Mouse (Mus musculus): ENCODE data around the gene Mcur1. TPM values are rescaled to one million over a fixed set of nuclear protein-coding genes. Genes with fewer than 3 reads are reported as not detected.

Gene Mcur1
- 12.8 and 14.9 TPM in 2 replicates for polyA plus RNA-seq (2014; fragmentation: Nextera tagmentation; extraction: Ambion mirVana)

- WGBS: 0% methylated on average over 72 of the region's 100 CpGs
- peak within 1 kb of the TSS; percentile 82 for H3K9ac ChIP-seq (replicated peaks; ENCODE audit: low read length)
- H3K36me3 ChIP-seq (replicated peaks; ENCODE audit: control insufficient read depth, insufficient read depth, low read depth, low read length): no peaks in the 10 kb centered on the region
- H3K27ac ChIP-seq (replicated peaks; ENCODE audit: low read depth, low read length): peak within 1 kb of the TSS; percentile 70
- H3K9me3 ChIP-seq (replicated peaks; ENCODE audit: control insufficient read depth, low read length): no peaks in the 10 kb centered on the region
- H3K4me1 ChIP-seq (ENCODE audit: control insufficient read depth, insufficient read depth, low read length): no peaks in the 10 kb centered on the region
- peak; percentile 95 for ATAC-seq (replicated peaks; ENCODE audit: insufficient number of reproducible peaks, low FRiP score, low TSS enrichment, low read depth)
- H3K4me3 ChIP-seq (ENCODE audit: low read depth, low read length): peak within 1 kb of the TSS; percentile 45
- DNase-seq (ENCODE audit: low spot score): peak; percentile 93
- H3K27me3 ChIP-seq (ENCODE audit: control insufficient read depth, insufficient read depth, low read length): 0 out of 2 replicates have a peak, but pooled peaks cover 3% of the 10 kb centered on the region
- H3K4me2 ChIP-seq (ENCODE audit: low read depth, low read length): peak within 1 kb of the TSS; percentile 68
Observed at GRCm38 (mm10) chr13:43559711-43560457, at the start of gene Mcur1. Mcur1 (minus strand) TSS chr13:43560191.

- no peaks in the 10 kb centered on the region for H3K4me1 ChIP-seq (ENCODE audit: control insufficient read depth, insufficient read depth, low read length)
- H3K27ac ChIP-seq (replicated peaks; ENCODE audit: low read depth, low read length): no peak overlapping the region
- 72% methylated on average over 6 of the region's 6 CpGs for WGBS
- DNase-seq (ENCODE audit: low spot score): no peak
- no peak overlapping the region for H3K9ac ChIP-seq (replicated peaks; ENCODE audit: low read length)
- H3K4me2 ChIP-seq (ENCODE audit: low read depth, low read length): no peak overlapping the region
- no peak overlapping the region for H3K4me3 ChIP-seq (ENCODE audit: low read depth, low read length)
- H3K27me3 ChIP-seq (ENCODE audit: control insufficient read depth, insufficient read depth, low read length): no peaks in the 10 kb centered on the region
- no peak for ATAC-seq (replicated peaks; ENCODE audit: insufficient number of reproducible peaks, low FRiP score, low TSS enrichment, low read depth)
- H3K36me3 ChIP-seq (replicated peaks; ENCODE audit: control insufficient read depth, insufficient read depth, low read depth, low read length): no peaks in the 10 kb centered on the region; the same call in 1 of the 2 replicates
- H3K9me3 ChIP-seq (replicated peaks; ENCODE audit: control insufficient read depth, low read length): no peaks in the 10 kb centered on the region
Observed at GRCm38 (mm10) chr13:43608854-43609253, 48.9 kb upstream of the Mcur1 start.

GRCm38 (mm10) chr13:43603042-43603441, 43.1 kb upstream of the Mcur1 start:
- Histone ChIP-seq H3K4me2 (ENCODE audit: low read depth, low read length) (no peak overlapping the region), H3K9ac (replicated peaks; ENCODE audit: low read length) (no peak overlapping the region), H3K27me3 (ENCODE audit: control insufficient read depth, insufficient read depth, low read length) (no peaks in the 10 kb centered on the region), H3K4me1 (ENCODE audit: control insufficient read depth, insufficient read depth, low read length) (no peaks in the 10 kb centered on the region), H3K4me3 (ENCODE audit: low read depth, low read length) (no peak overlapping the region), H3K36me3 (replicated peaks; ENCODE audit: control insufficient read depth, insufficient read depth, low read depth, low read length) (no peaks in the 10 kb centered on the region), H3K27ac (replicated peaks; ENCODE audit: low read depth, low read length) (no peak overlapping the region), H3K9me3 (replicated peaks; ENCODE audit: control insufficient read depth, low read length) (no peaks in the 10 kb centered on the region)
- DNase-seq (ENCODE audit: low spot score): no peak
- 69% methylated on average over 13 of the region's 13 CpGs for WGBS
- no peak for ATAC-seq (replicated peaks; ENCODE audit: insufficient number of reproducible peaks, low FRiP score, low TSS enrichment, low read depth)

- H3K27me3 ChIP-seq (ENCODE audit: control insufficient read depth, insufficient read depth, low read length): no peaks in the 10 kb centered on the region
- no peak overlapping the region for H3K4me2 ChIP-seq (ENCODE audit: low read depth, low read length)
- ATAC-seq (replicated peaks; ENCODE audit: insufficient number of reproducible peaks, low FRiP score, low TSS enrichment, low read depth): no peak
- no peak for DNase-seq (ENCODE audit: low spot score)
- 90% methylated on average over 2 of the region's 2 CpGs for WGBS
- no peaks in the 10 kb centered on the region for H3K4me1 ChIP-seq (ENCODE audit: control insufficient read depth, insufficient read depth, low read length)
- no peak overlapping the region for H3K4me3 ChIP-seq (ENCODE audit: low read depth, low read length)
- H3K36me3 ChIP-seq (replicated peaks; ENCODE audit: control insufficient read depth, insufficient read depth, low read depth, low read length): no peaks in the 10 kb centered on the region
- no peaks in the 10 kb centered on the region for H3K9me3 ChIP-seq (replicated peaks; ENCODE audit: control insufficient read depth, low read length)
- H3K9ac ChIP-seq (replicated peaks; ENCODE audit: low read length): no peak overlapping the region
- no peak overlapping the region for H3K27ac ChIP-seq (replicated peaks; ENCODE audit: low read depth, low read length)
Observed at GRCm38 (mm10) chr13:43602440-43602839, 42.4 kb upstream of the Mcur1 start.

GRCm38 (mm10) chr13:43600967-43601366, 41.0 kb upstream of the Mcur1 start:
- no peaks in the 10 kb centered on the region for H3K9me3 ChIP-seq (replicated peaks; ENCODE audit: control insufficient read depth, low read length)
- no peak overlapping the region for H3K4me2 ChIP-seq (ENCODE audit: low read depth, low read length)
- no peaks in the 10 kb centered on the region for H3K36me3 ChIP-seq (replicated peaks; ENCODE audit: control insufficient read depth, insufficient read depth, low read depth, low read length)
- no peaks in the 10 kb centered on the region for H3K27me3 ChIP-seq (ENCODE audit: control insufficient read depth, insufficient read depth, low read length)
- H3K27ac ChIP-seq (replicated peaks; ENCODE audit: low read depth, low read length): no peak overlapping the region
- no peak overlapping the region for H3K9ac ChIP-seq (replicated peaks; ENCODE audit: low read length)
- H3K4me3 ChIP-seq (ENCODE audit: low read depth, low read length): no peak overlapping the region
- H3K4me1 ChIP-seq (ENCODE audit: control insufficient read depth, insufficient read depth, low read length): no peaks in the 10 kb centered on the region
- 88% methylated on average over 6 of the region's 6 CpGs for WGBS
- ATAC-seq (replicated peaks; ENCODE audit: insufficient number of reproducible peaks, low FRiP score, low TSS enrichment, low read depth) (no peak), DNase-seq (ENCODE audit: low spot score) (no peak)

GRCm38 (mm10) chr13:43595896-43596295, 35.9 kb upstream of the Mcur1 start:
- H3K36me3 ChIP-seq (replicated peaks; ENCODE audit: control insufficient read depth, insufficient read depth, low read depth, low read length): no peaks in the 10 kb centered on the region
- no peak for ATAC-seq (replicated peaks; ENCODE audit: insufficient number of reproducible peaks, low FRiP score, low TSS enrichment, low read depth)
- 66% methylated on average over 4 of the region's 4 CpGs for WGBS
- no peaks in the 10 kb centered on the region for H3K4me1 ChIP-seq (ENCODE audit: control insufficient read depth, insufficient read depth, low read length)
- H3K4me2 ChIP-seq (ENCODE audit: low read depth, low read length): no peak overlapping the region
- H3K9me3 ChIP-seq (replicated peaks; ENCODE audit: control insufficient read depth, low read length): no peaks in the 10 kb centered on the region
- H3K4me3 ChIP-seq (ENCODE audit: low read depth, low read length): no peak overlapping the region
- peak; percentile 72 for DNase-seq (ENCODE audit: low spot score)
- H3K27me3 ChIP-seq (ENCODE audit: control insufficient read depth, insufficient read depth, low read length): no peaks in the 10 kb centered on the region
- H3K9ac ChIP-seq (replicated peaks; ENCODE audit: low read length): no peak overlapping the region
- no peak overlapping the region for H3K27ac ChIP-seq (replicated peaks; ENCODE audit: low read depth, low read length)

- Histone ChIP-seq H3K4me3 (ENCODE audit: low read depth, low read length) (no peak overlapping the region), H3K27ac (replicated peaks; ENCODE audit: low read depth, low read length) (no peak overlapping the region), H3K4me1 (ENCODE audit: control insufficient read depth, insufficient read depth, low read length) (no peaks in the 10 kb centered on the region), H3K4me2 (ENCODE audit: low read depth, low read length) (no peak overlapping the region), H3K9ac (replicated peaks; ENCODE audit: low read length) (no peak overlapping the region), H3K9me3 (replicated peaks; ENCODE audit: control insufficient read depth, low read length) (no peaks in the 10 kb centered on the region), H3K36me3 (replicated peaks; ENCODE audit: control insufficient read depth, insufficient read depth, low read depth, low read length) (no peaks in the 10 kb centered on the region), H3K27me3 (ENCODE audit: control insufficient read depth, insufficient read depth, low read length) (no peaks in the 10 kb centered on the region)
- no peak for ATAC-seq (replicated peaks; ENCODE audit: insufficient number of reproducible peaks, low FRiP score, low TSS enrichment, low read depth)
- no peak for DNase-seq (ENCODE audit: low spot score)
- WGBS: 60% methylated on average over 8 of the region's 8 CpGs
Observed at GRCm38 (mm10) chr13:43592681-43593068, 32.7 kb upstream of the Mcur1 start.

GRCm38 (mm10) chr13:43591828-43592680, 32.1 kb upstream of the Mcur1 start:
- WGBS: 77% methylated on average over 28 of the region's 28 CpGs
- ATAC-seq (replicated peaks; ENCODE audit: insufficient number of reproducible peaks, low FRiP score, low TSS enrichment, low read depth) (no peak), DNase-seq (ENCODE audit: low spot score) (peak; percentile 9)
- H3K27ac ChIP-seq (replicated peaks; ENCODE audit: low read depth, low read length): no peak overlapping the region
- no peaks in the 10 kb centered on the region for H3K9me3 ChIP-seq (replicated peaks; ENCODE audit: control insufficient read depth, low read length)
- no peak overlapping the region for H3K9ac ChIP-seq (replicated peaks; ENCODE audit: low read length)
- no peaks in the 10 kb centered on the region for H3K4me1 ChIP-seq (ENCODE audit: control insufficient read depth, insufficient read depth, low read length)
- H3K4me2 ChIP-seq (ENCODE audit: low read depth, low read length): no peak overlapping the region
- H3K36me3 ChIP-seq (replicated peaks; ENCODE audit: control insufficient read depth, insufficient read depth, low read depth, low read length): no peaks in the 10 kb centered on the region
- H3K27me3 ChIP-seq (ENCODE audit: control insufficient read depth, insufficient read depth, low read length): no peaks in the 10 kb centered on the region
- no peak overlapping the region for H3K4me3 ChIP-seq (ENCODE audit: low read depth, low read length)

All from embryonic facial prominence, embryonic 11.5 days (tissue).